Mouse (Mus musculus): ENCODE measurements around the gene Obp2b.

The Obp2b gene

DNA sequence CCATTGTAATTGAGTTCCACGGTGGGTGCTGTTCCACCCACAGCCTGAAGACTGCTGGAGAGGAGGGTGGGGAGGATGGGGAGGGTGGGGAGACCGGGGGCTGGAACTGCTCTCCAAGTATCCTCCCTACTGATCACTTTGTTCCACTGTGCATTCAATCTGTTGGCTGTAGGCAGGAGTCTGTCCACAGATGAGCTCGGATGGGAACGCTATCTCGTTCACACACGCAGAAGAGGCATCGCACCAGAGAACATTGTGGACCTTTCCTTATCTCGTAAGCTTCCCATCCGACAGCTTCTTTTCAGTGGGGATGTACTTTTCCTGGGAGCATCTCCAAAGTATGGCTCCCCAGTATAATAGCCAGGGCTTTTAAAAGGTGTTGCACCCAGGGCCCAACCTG lies 42.3 kb downstream of the Obp2b start:
- no peak for DNase-seq (ENCODE audit: low spot score)

DNA sequence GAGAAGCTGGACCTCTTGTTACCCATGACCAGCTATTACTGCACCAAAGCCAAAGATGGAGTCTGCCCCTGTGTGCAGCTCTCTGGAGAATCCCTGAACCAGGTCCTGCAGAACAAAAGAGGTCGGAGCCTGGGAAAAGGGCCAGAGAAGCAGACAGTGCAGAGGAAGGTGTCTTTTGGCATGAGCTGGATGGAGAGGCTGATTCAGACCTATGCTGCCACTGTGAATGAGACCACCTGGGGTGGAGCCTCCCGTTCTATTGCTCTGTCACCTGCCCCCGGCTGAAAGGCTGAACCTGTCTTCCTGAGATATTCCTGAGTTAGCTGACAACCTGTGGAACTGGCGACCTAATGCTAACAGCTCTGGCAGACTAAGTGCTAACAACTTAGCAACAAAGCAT lies 44.1 kb downstream of the Obp2b start:
- DNase-seq (ENCODE audit: low spot score): no peak

DNA sequence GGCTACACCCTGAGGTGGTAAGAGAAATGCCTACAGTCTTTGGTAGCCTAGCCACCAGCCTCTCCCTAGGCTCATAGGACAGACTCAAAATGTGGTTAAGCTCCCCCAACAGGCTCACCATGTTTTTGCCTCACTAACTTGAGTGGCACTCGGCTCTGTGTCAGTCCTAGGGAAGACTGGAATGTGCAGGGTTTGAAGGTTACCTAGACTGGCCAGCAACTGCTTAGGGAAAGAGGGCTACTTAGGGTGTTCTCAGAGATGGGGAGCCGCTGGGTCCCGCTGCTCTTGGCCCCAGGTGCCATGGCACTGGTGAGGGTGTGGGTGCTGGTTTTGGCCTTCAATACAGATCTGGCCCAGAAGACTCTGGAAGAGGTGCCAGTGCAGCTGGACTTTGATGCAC lies 45.1 kb downstream of the Obp2b start, which contains the start of gene Gm13539:
Gm13539 (plus strand) TSS at position 301 of the 400 bp plus-strand sequence.
- no peak for DNase-seq (ENCODE audit: low spot score)

DNA sequence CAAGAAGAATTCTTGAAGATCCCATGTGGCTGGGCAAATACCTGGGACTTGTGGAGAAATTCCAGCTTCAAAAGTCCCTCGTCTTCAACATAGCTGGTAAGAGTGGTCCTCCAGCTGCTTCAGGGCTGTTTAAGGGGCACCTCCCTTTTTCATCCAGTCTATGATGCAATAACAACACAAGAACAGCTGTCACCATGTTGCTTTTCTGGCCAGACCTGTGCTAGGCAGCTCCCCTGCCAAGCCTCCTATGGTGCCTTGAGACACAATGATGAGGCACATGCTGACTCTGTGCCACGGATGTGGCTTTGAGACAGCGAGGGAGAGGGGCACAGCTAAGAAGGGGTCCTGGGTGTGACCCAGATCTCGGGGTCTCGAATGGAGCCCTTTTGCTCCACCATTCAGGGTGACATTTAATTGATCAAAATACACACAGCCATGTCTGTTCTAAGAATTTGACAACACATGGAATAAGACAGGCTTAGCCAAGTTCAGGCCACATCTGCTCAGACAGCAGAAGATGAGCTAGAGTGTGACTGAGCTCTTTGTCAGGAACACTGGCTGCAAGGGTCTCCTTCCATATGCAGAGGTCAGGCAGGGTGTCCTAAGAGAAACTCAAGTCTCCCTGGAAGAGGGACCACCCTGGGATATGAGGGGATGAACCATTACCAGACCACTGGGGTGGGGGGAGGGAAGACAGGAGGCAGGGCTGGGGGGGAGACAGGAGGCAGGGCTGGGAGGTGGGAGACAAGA lies 48.9 kb downstream of the Obp2b start:
- DNase-seq (ENCODE audit: low spot score): no peak

DNA sequence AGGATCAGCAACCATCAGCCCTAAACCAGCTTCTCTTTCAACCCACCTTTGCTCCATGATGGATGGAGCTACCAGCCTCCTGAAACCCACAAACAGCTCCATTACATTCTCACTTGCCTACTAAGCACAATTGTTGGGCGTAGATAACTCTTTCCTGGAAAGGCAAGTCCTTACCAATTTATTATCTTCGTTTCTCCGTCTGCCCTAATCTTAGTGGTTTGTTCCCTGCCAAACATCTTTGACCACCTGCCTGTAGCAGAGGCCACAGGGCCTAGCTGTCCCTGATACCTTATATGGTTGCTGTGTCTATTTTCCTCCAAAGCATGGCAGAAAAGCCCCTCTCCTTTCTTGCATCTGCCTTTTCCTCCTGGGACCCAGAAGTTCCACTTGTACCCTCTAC lies 52.3 kb downstream of the Obp2b start:
- DNase-seq (ENCODE audit: low spot score): no peak

Data from adipocyte (in vitro differentiated cells).